Mouse (Mus musculus) heart, postnatal 0 days (tissue): ENCODE measurements at regions not wholly inside any gene's neighbourhood (a gene's known extent, or its start where the extent isn't known, plus 50 kb on each side); places are given as distances from the start of the nearest gene placed in this dataset.

Experiments used
- ATAC-seq: fragments of 200-750 bp; cut with Nextera tagmentation; 2 replicates; pipeline ENCODE4 v1.8.0; 2017; ENCODE audit warnings: low read depth, moderate number of reproducible peaks, moderate library complexity; ENCODE audit not compliant: insufficient read depth
- DNase-seq: peaks from one replicate; pipeline ENCODE4 v3.0.0-alpha.2; 2016; ENCODE audit warnings: low spot score
- H3K27ac ChIP-seq: fragments of 300-500 bp; sonication (generic); 2 replicates; pipeline ENCODE4 v1.5.1; 2014; ENCODE audit warnings: low read depth, mild to moderate bottlenecking
- H3K27me3 ChIP-seq: fragments of 300-500 bp; sonication (generic); 2 replicates; pipeline ENCODE4 v1.6.1; 2014; ENCODE audit warnings: low read length, mixed read lengths; ENCODE audit not compliant: control insufficient read depth, insufficient read depth
- H3K36me3 ChIP-seq: fragments of 300-500 bp; sonication (generic); replicated peaks from 2 replicates; pipeline ENCODE4 v1.6.1; 2014; ENCODE audit warnings: low read length, mixed read lengths; ENCODE audit not compliant: control insufficient read depth, insufficient read depth
- H3K4me1 ChIP-seq: fragments of 300-500 bp; sonication (generic); 2 replicates; pipeline ENCODE4 v1.6.1; 2014; ENCODE audit warnings: antibody characterized with exemption; ENCODE audit not compliant: control insufficient read depth, insufficient read depth
- H3K4me2 ChIP-seq: fragments of 300-500 bp; sonication (generic); 2 replicates; pipeline ENCODE4 v1.6.1; 2014; ENCODE audit warnings: low read depth, mild to moderate bottlenecking, low read length, moderate library complexity
- H3K4me3 ChIP-seq: fragments of 300-500 bp; sonication (generic); 2 replicates; pipeline ENCODE4 v1.5.1; 2014; ENCODE audit warnings: low read depth, low read length
- H3K9ac ChIP-seq: fragments of 300-500 bp; sonication (generic); replicated peaks from 2 replicates; pipeline ENCODE4 v1.6.1; 2014; ENCODE audit warnings: low read depth, low read length, mixed read lengths
- H3K9me3 ChIP-seq: fragments of 300-500 bp; sonication (generic); replicated peaks from 2 replicates; pipeline ENCODE4 v1.6.1; 2016; ENCODE audit warnings: low read length; ENCODE audit not compliant: control insufficient read depth
- CTCF ChIP-seq: IDR thresholded peaks from 2 replicates; pipeline ENCODE4 v1.5.1; 2016; ENCODE audit warnings: antibody characterized with exemption, control low read depth, low read depth
- EP300 ChIP-seq: IDR thresholded peaks from 2 replicates; pipeline ENCODE4 v1.6.1; 2016; ENCODE audit warnings: antibody characterized with exemption, low read depth
- WGBS: fragments of 180-500 bp; shearing (Covaris S2); extraction: QIAGEN DNeasy Blood & Tissue Kit; methylation state at CpG from one replicate; pipeline ENCODE4 v1.1.7; 2014; 5-methylcytosine and 5-hydroxymethylcytosine counted together

GRCm38 (mm10) chr12:58743800-58744199 is 268.0 kb downstream of the Sec23a start:
- H3K36me3 ChIP-seq = no peaks in the 10 kb centered on the region
- H3K9me3 ChIP-seq = no peaks in the 10 kb centered on the region
- no peak overlapping the region for H3K4me3 ChIP-seq
- H3K27me3 ChIP-seq = no peaks in the 10 kb centered on the region
- no peak overlapping the region for H3K4me2 ChIP-seq
- H3K9ac ChIP-seq = no peak overlapping the region
- no peak for ATAC-seq
- no peaks in the 10 kb centered on the region for H3K4me1 ChIP-seq
- H3K27ac ChIP-seq = no peak overlapping the region
- WGBS = 58% methylated on average over 1 of the region's 1 CpGs
- TF ChIP-seq EP300 = no peak
- no peak for TF ChIP-seq CTCF
- no peak for DNase-seq

GRCm38 (mm10) chr12:58728094-58728493 is 283.7 kb downstream of the Sec23a start:
- WGBS = 35% methylated on average over 1 of the region's 1 CpGs
- ATAC-seq = no peak

GRCm38 (mm10) chr12:58727547-58727946 is 284.3 kb downstream of the Sec23a start:
- ATAC-seq = no peak
- WGBS = 75% methylated on average over 2 of the region's 2 CpGs

More at GRCm38 (mm10) chr12:58728094-58728493, 283.7 kb downstream of the Sec23a start:
- no peaks in the 10 kb centered on the region for H3K4me1 ChIP-seq
- DNase-seq = no peak
- H3K27ac ChIP-seq = no peak overlapping the region
- no peaks in the 10 kb centered on the region for H3K36me3 ChIP-seq
- no peak overlapping the region for H3K9ac ChIP-seq
- no peaks in the 10 kb centered on the region for H3K27me3 ChIP-seq
- H3K9me3 ChIP-seq = no peaks in the 10 kb centered on the region
- TF ChIP-seq CTCF (no peak), EP300 (no peak)
- H3K4me3 ChIP-seq = no peak overlapping the region
- H3K4me2 ChIP-seq = no peak overlapping the region

GRCm38 (mm10) chr12:58717908-58718307 is 293.9 kb downstream of the Sec23a start:
- Histone ChIP-seq H3K36me3 (no peaks in the 10 kb centered on the region), H3K4me3 (no peak overlapping the region), H3K9me3 (no peaks in the 10 kb centered on the region), H3K4me1 (no peaks in the 10 kb centered on the region), H3K9ac (no peak overlapping the region), H3K4me2 (no peak overlapping the region), H3K27ac (no peak overlapping the region), H3K27me3 (no peaks in the 10 kb centered on the region)
- no peak for TF ChIP-seq EP300
- TF ChIP-seq CTCF = no peak
- 78% methylated on average over 6 of the region's 6 CpGs for WGBS
- no peak for ATAC-seq
- no peak for DNase-seq

More at GRCm38 (mm10) chr12:58727547-58727946, 284.3 kb downstream of the Sec23a start:
- Histone ChIP-seq H3K27me3 (no peaks in the 10 kb centered on the region), H3K4me3 (no peak overlapping the region), H3K36me3 (no peaks in the 10 kb centered on the region), H3K4me1 (no peaks in the 10 kb centered on the region), H3K9ac (no peak overlapping the region), H3K27ac (no peak overlapping the region), H3K4me2 (no peak overlapping the region), H3K9me3 (no peaks in the 10 kb centered on the region)
- TF ChIP-seq CTCF (no peak), EP300 (no peak)
- no peak for DNase-seq

- H3K9ac ChIP-seq = no peak overlapping the region
- H3K36me3 ChIP-seq = no peaks in the 10 kb centered on the region
- H3K9me3 ChIP-seq = no peaks in the 10 kb centered on the region
- 60% methylated on average over 1 of the region's 1 CpGs for WGBS
- no peak overlapping the region for H3K4me2 ChIP-seq
- no peak overlapping the region for H3K27ac ChIP-seq
- TF ChIP-seq CTCF (no peak), EP300 (no peak)
- no peaks in the 10 kb centered on the region for H3K4me1 ChIP-seq
- H3K27me3 ChIP-seq = no peaks in the 10 kb centered on the region
- DNase-seq (no peak), ATAC-seq (no peak)
- no peak overlapping the region for H3K4me3 ChIP-seq
Observed at GRCm38 (mm10) chr12:58714207-58714606, 297.6 kb downstream of the Sec23a start.

GRCm38 (mm10) chr12:58695680-58696079 is 316.1 kb downstream of the Sec23a start:
- Histone ChIP-seq H3K27me3 (no peaks in the 10 kb centered on the region), H3K27ac (no peak overlapping the region), H3K9me3 (no peaks in the 10 kb centered on the region), H3K4me3 (no peak overlapping the region), H3K4me2 (no peak overlapping the region), H3K4me1 (no peaks in the 10 kb centered on the region), H3K36me3 (no peaks in the 10 kb centered on the region), H3K9ac (no peak overlapping the region)
- DNase-seq = no peak
- 82% methylated on average over 5 of the region's 5 CpGs for WGBS
- TF ChIP-seq EP300 (no peak), CTCF (no peak)
- ATAC-seq = no peak
